Mouse (Mus musculus): ENCODE data around the gene Gemin8.

Gemin8 gene

GRCm38 (mm10) chrX:166230515-166231267 is 60.4 kb downstream of the Gemin8 start:
- no peak for DNase-seq

DNA sequence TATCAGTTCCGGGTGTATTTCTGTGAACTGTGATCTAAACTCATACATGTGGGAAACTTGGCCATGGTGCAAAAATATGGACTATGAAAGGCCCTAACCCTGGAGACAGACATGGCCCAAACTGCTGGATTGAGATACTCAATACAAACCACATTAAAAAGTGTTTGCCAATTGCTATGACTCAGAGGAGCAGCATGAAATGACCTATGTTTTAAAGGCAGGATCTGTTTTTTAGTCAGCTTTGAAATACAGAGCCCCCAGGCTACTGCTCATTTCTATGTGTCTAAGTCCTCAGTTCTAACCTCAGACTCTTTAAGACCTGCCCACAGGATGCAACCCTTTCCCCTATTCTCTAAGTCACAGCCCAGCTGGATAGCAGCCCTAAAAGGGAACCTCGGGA is 65.9 kb downstream of the Gemin8 start:
- DNase-seq: no peak

- peak; percentile 71 to 79 for DNase-seq
These were observed 68.7 kb downstream of the Gemin8 start, which contains the start of gene Gpm6b for GRCm38 (mm10) chrX:166238831-166239460. Gene Gpm6b (plus strand): TSS chrX:166238911.

GRCm38 (mm10) chrX:166239520-166239919 is 69.3 kb downstream of the Gemin8 start:
- no peak for DNase-seq

Measured in cerebellum, postnatal 10 days (tissue).